9 mouse cellular contexts compared by ENCODE assay signal in genomic region chr8:94916311-94916959, GRCm38 (mm10). TPM values are rescaled to one million over a fixed set of nuclear protein-coding genes. Genes with fewer than 3 reads are reported as not detected.
A peak's percentile ranks its signal among the peaks of the same experiment; 100 is the strongest.
DNase-seq lines count a peak whose midpoint lies in the region; ATAC-seq and TF ChIP-seq lines count a peak whose summit lies in the region.
"Had no signal": no experiment of that assay in that cellular context is flagged by ENCODE, and none has a peak within 500 bp of the region (broad histone marks: within the 10 kb centered on the region; RNA-seq: fewer than 3 reads in every experiment).

No protein-coding gene starts in this region.

- peak overlapping the region; percentile 38; the same call in 1 of the 2 replicates for H3K27ac ChIP-seq in heart, embryonic 12.5 days (ENCODE audit: poor library complexity, severe bottlenecking)
- H3K27ac ChIP-seq in hindbrain, embryonic 11.5 days (ENCODE audit: low read depth, low read length) = no peak overlapping the region
- no peak overlapping the region for H3K27ac ChIP-seq in midbrain, embryonic 11.5 days (ENCODE audit: low read depth, low read length)

- DNase-seq in heart, postnatal 10 days = no peak
- no peak for DNase-seq in hindbrain, embryonic 11.5 days (ENCODE audit: low spot score)
- DNase-seq in midbrain, embryonic 11.5 days (ENCODE audit: low spot score, missing footprints) = peak; percentile 83
- no peak for DNase-seq in left cerebral cortex, postnatal 36 days (ENCODE audit: low spot score in 2 of 2)
- DNase-seq in testis, postnatal 10 days (ENCODE audit: low spot score) = no peak
- DNase-seq in left cerebral cortex, adult 18-20 months (ENCODE audit: low spot score in 2 of 2) = no peak
- DNase-seq: kidney, postnatal 10 days had no signal

- WGBS in heart, embryonic 12.5 days = 43% methylated on average over 9 of the region's 9 CpGs
- 51% methylated on average over 9 of the region's 9 CpGs for WGBS in hindbrain, embryonic 11.5 days
- 40% methylated on average over 9 of the region's 9 CpGs for WGBS in midbrain, embryonic 11.5 days

- peak overlapping the region; percentile 82 for H3K4me3 ChIP-seq in heart, embryonic 12.5 days
- peak overlapping the region; percentile 95 for H3K4me3 ChIP-seq in E14TG2a.4 (replicated peaks; ENCODE audit: low read length)
- peak overlapping the region; percentile 70 for H3K4me3 ChIP-seq in hindbrain, embryonic 11.5 days (ENCODE audit: low read depth, low read length)
- H3K4me3 ChIP-seq in midbrain, embryonic 11.5 days (ENCODE audit: low read depth, low read length) = peak overlapping the region; percentile 67

- 0 out of 2 replicates have a peak, but pooled peaks cover 8% of the 10 kb centered on the region for H3K27me3 ChIP-seq in heart, embryonic 12.5 days (replicated peaks)
- H3K27me3 ChIP-seq in E14TG2a.4 (ENCODE audit: insufficient read depth, low read length) = peaks cover 46% of the 10 kb centered on the region
- H3K27me3 ChIP-seq in hindbrain, embryonic 11.5 days (ENCODE audit: control insufficient read depth, insufficient read depth, low read length) = peaks cover 18% of the 10 kb centered on the region
- peaks cover 31% of the 10 kb centered on the region for H3K27me3 ChIP-seq in midbrain, embryonic 11.5 days (ENCODE audit: control insufficient read depth, insufficient read depth, low read length)

- no peak for TF ChIP-seq CTCF in E14TG2a.4 (conservative IDR thresholded peaks at IDR 0.05; ENCODE audit: low read length)

- intact Hi-C loops in heart, postnatal 10 days (cut with DNase I) = no loop called here
- intact Hi-C loops in left cerebral cortex, postnatal 36 days (cut with DNase I) = no loop called here

- H3K9me3 ChIP-seq in heart, embryonic 12.5 days (replicated peaks) = no peaks in the 10 kb centered on the region
- no peaks in the 10 kb centered on the region for H3K9me3 ChIP-seq in E14TG2a.4 (ENCODE audit: low read length)
- H3K9me3 ChIP-seq in hindbrain, embryonic 11.5 days (ENCODE audit: control insufficient read depth, low read length) = no peaks in the 10 kb centered on the region
- no peaks in the 10 kb centered on the region for H3K9me3 ChIP-seq in midbrain, embryonic 11.5 days (ENCODE audit: control insufficient read depth, low read length)

- peaks cover 17% of the 10 kb centered on the region for H3K36me3 ChIP-seq in heart, embryonic 12.5 days
- peaks cover 14% of the 10 kb centered on the region for H3K36me3 ChIP-seq in E14TG2a.4 (ENCODE audit: insufficient read depth, low read length)
- H3K36me3 ChIP-seq in hindbrain, embryonic 11.5 days (ENCODE audit: control insufficient read depth, insufficient read depth, low read length) = no peaks in the 10 kb centered on the region
- no peaks in the 10 kb centered on the region for H3K36me3 ChIP-seq in midbrain, embryonic 11.5 days (ENCODE audit: control insufficient read depth, insufficient read depth, low read length)

- peak overlapping the region; percentile 80 for H3K9ac ChIP-seq in heart, embryonic 12.5 days
- H3K9ac ChIP-seq in hindbrain, embryonic 11.5 days (ENCODE audit: low read depth, low read length) = peak overlapping the region; percentile 58; the same call in 1 of the 2 replicates
- peak overlapping the region; percentile 59; the same call in 1 of the 2 replicates for H3K9ac ChIP-seq in midbrain, embryonic 11.5 days (ENCODE audit: low read length)

- peaks cover 53% of the 10 kb centered on the region for H3K4me1 ChIP-seq in heart, embryonic 12.5 days (replicated peaks)
- H3K4me1 ChIP-seq in E14TG2a.4 (replicated peaks; ENCODE audit: low read depth, low read length) = peaks cover 80% of the 10 kb centered on the region
- peaks cover 7% of the 10 kb centered on the region; the same call in 1 of the 2 replicates for H3K4me1 ChIP-seq in hindbrain, embryonic 11.5 days (replicated peaks; ENCODE audit: control insufficient read depth, insufficient read depth, low read length)
- H3K4me1 ChIP-seq in midbrain, embryonic 11.5 days (ENCODE audit: control insufficient read depth, insufficient read depth, low read length) = peaks cover 19% of the 10 kb centered on the region

- H3K4me2 ChIP-seq in heart, embryonic 12.5 days = peak overlapping the region; percentile 74
- H3K4me2 ChIP-seq in hindbrain, embryonic 11.5 days (replicated peaks; ENCODE audit: low read depth, low read length) = peak overlapping the region; percentile 84
- peak overlapping the region; percentile 81 for H3K4me2 ChIP-seq in midbrain, embryonic 11.5 days

- ATAC-seq in heart, embryonic 12.5 days (ENCODE audit: insufficient number of reproducible peaks, low FRiP score) = no peak
- ATAC-seq in hindbrain, embryonic 11.5 days (ENCODE audit: low FRiP score) = no peak
- no peak for ATAC-seq in midbrain, embryonic 11.5 days (ENCODE audit: low FRiP score)

RNA-seq across cellular contexts. Expression of gene Ccdc102a, which starts 1.5 kb away (rescaled TPM):
- 26.2 and 28.2 TPM in 2 replicates for polyA plus RNA-seq in heart, embryonic 12.5 days (2016; fragmentation: Nextera tagmentation; extraction: Ambion mirVana)
- 10 to 100 TPM; 15.3 to 16.0 TPM for total RNA-seq in heart, postnatal 10 days (2021)
- polyA plus RNA-seq in hindbrain, embryonic 11.5 days (2014; fragmentation: Nextera tagmentation; extraction: Ambion mirVana) = 18.5 and 19.2 TPM in 2 replicates
- polyA plus RNA-seq in midbrain, embryonic 11.5 days (2014; fragmentation: Nextera tagmentation; extraction: Ambion mirVana) = 13.5 and 15.9 TPM in 2 replicates
- 1 to 10 TPM; 1.8 to 1.9 TPM for total RNA-seq in left cerebral cortex, postnatal 36 days (2021)
- total RNA-seq in left cerebral cortex, adult 18-20 months (2021) = 1 to 10 TPM; 1.5 to 1.9 TPM

RNA-seq across cellular contexts. Expression of gene Adgrg5, which starts 7.1 kb away (rescaled TPM):
- 0.09 TPM in 1 of 2 replicates, not detected in the other for polyA plus RNA-seq in heart, embryonic 12.5 days (2016; fragmentation: Nextera tagmentation; extraction: Ambion mirVana)
- total RNA-seq in heart, postnatal 10 days (2021) = under 1 TPM; 0.31 to 0.42 TPM
- polyA plus RNA-seq in hindbrain, embryonic 11.5 days (2014; fragmentation: Nextera tagmentation; extraction: Ambion mirVana) = 0.14 TPM in 2 replicates
- 0.36 and 0.40 TPM in 2 replicates for polyA plus RNA-seq in midbrain, embryonic 11.5 days (2014; fragmentation: Nextera tagmentation; extraction: Ambion mirVana)
- not detected for total RNA-seq in left cerebral cortex, postnatal 36 days (2021)
- total RNA-seq in left cerebral cortex, adult 18-20 months (2021) = not detected

RNA-seq across cellular contexts. Expression of gene Dok4, which starts 40.3 kb away (rescaled TPM):
- polyA plus RNA-seq in heart, embryonic 12.5 days (2016; fragmentation: Nextera tagmentation; extraction: Ambion mirVana) = 53.3 and 54.2 TPM in 2 replicates
- total RNA-seq in heart, postnatal 10 days (2021) = 10 to 100 TPM; 34.2 to 44.2 TPM
- polyA plus RNA-seq in hindbrain, embryonic 11.5 days (2014; fragmentation: Nextera tagmentation; extraction: Ambion mirVana) = 13.5 and 14.7 TPM in 2 replicates
- polyA plus RNA-seq in midbrain, embryonic 11.5 days (2014; fragmentation: Nextera tagmentation; extraction: Ambion mirVana) = 12.0 and 12.9 TPM in 2 replicates
- total RNA-seq in left cerebral cortex, postnatal 36 days (2021) = 10 to 100 TPM; 20.0 to 22.3 TPM
- total RNA-seq in left cerebral cortex, adult 18-20 months (2021) = 10 to 100 TPM; 18.6 to 20.9 TPM

RNA-seq across cellular contexts. Expression of gene Adgrg1, which starts 58.1 kb away (rescaled TPM):
- 4.9 and 6.0 TPM in 2 replicates for polyA plus RNA-seq in heart, embryonic 12.5 days (2016; fragmentation: Nextera tagmentation; extraction: Ambion mirVana)
- total RNA-seq in heart, postnatal 10 days (2021) = 10 to 100 TPM; 36.6 to 61.8 TPM
- polyA plus RNA-seq in hindbrain, embryonic 11.5 days (2014; fragmentation: Nextera tagmentation; extraction: Ambion mirVana) = 138 and 160 TPM in 2 replicates
- 153 and 157 TPM in 2 replicates for polyA plus RNA-seq in midbrain, embryonic 11.5 days (2014; fragmentation: Nextera tagmentation; extraction: Ambion mirVana)
- total RNA-seq in left cerebral cortex, postnatal 36 days (2021) = 10 to 100 TPM; 73.3 to 74.2 TPM
- 10 to 100 TPM; 81.2 to 81.3 TPM for total RNA-seq in left cerebral cortex, adult 18-20 months (2021)

RNA-seq across cellular contexts. Expression of gene Polr2c, which starts 59.2 kb away (rescaled TPM):
- 122 and 126 TPM in 2 replicates for polyA plus RNA-seq in heart, embryonic 12.5 days (2016; fragmentation: Nextera tagmentation; extraction: Ambion mirVana)
- total RNA-seq in heart, postnatal 10 days (2021) = 10 to 100 TPM; 61.5 to 63.6 TPM
- 159 and 165 TPM in 2 replicates for polyA plus RNA-seq in hindbrain, embryonic 11.5 days (2014; fragmentation: Nextera tagmentation; extraction: Ambion mirVana)
- polyA plus RNA-seq in midbrain, embryonic 11.5 days (2014; fragmentation: Nextera tagmentation; extraction: Ambion mirVana) = 160 and 169 TPM in 2 replicates
- 10 to 100 TPM; 67.1 to 72.7 TPM for total RNA-seq in left cerebral cortex, postnatal 36 days (2021)
- total RNA-seq in left cerebral cortex, adult 18-20 months (2021) = 10 to 100 TPM; 74.5 to 75.7 TPM

Comparison
In these comparisons a context has a peak if more than half of its experiments do, and no peak if none do; other contexts are left out.
1. RNA of gene Ccdc102a, which starts 1.5 kb away (total RNA-seq): 15.3 to 16.0 TPM in heart, postnatal 10 days; 1.8 to 1.9 TPM in left cerebral cortex, postnatal 36 days and 1.5 to 1.9 TPM in left cerebral cortex, adult 18-20 months; every median in the first group is over 4 times any median in the second.
2. Peak in every context shown above with its lines, with median percentiles within 50 percentile points of each other: H3K4me2 ChIP-seq, H3K4me3 ChIP-seq and H3K9ac ChIP-seq.